Mouse (Mus musculus): ENCODE data around the gene Alyref. TPM values are rescaled to one million over a fixed set of nuclear protein-coding genes. Genes with fewer than 3 reads are reported as not detected.

Gene Alyref
- polyA plus RNA-seq, 1 experiment = not detected

- TF ChIP-seq POLR2A (IDR thresholded peaks at IDR 0.05; ENCODE audit: insufficient read depth, low read depth, low read length) (no peak), CTCF (IDR thresholded peaks at IDR 0.05; ENCODE audit: insufficient read depth, low read depth, low read length) (no peak)
- H3K4me1 ChIP-seq (ENCODE audit: control insufficient read depth, insufficient read depth, low read length) = peaks cover 22% of the 10 kb centered on the region
- H3K4me3 ChIP-seq (ENCODE audit: insufficient read depth, low read depth, low read length) = no peak overlapping the region
- 93% methylated on average over 25 of the region's 25 CpGs for WGBS
- no peak overlapping the region for H3K27ac ChIP-seq (ENCODE audit: insufficient read depth, low read depth, low read length)
These were observed 20.7 kb upstream of the Alyref start for GRCm38 (mm10) chr11:120618619-120619535.

- peak within 1 kb of the TSS; percentile 59 for H3K27ac ChIP-seq (ENCODE audit: insufficient read depth, low read depth, low read length)
- H3K4me3 ChIP-seq (ENCODE audit: insufficient read depth, low read depth, low read length) = peak within 1 kb of the TSS; percentile 81
- WGBS = under 1% methylated on average over 56 of the region's 56 CpGs
- peaks cover 19% of the 10 kb centered on the region for H3K4me1 ChIP-seq (ENCODE audit: control insufficient read depth, insufficient read depth, low read length)
- TF ChIP-seq POLR2A (IDR thresholded peaks at IDR 0.05; ENCODE audit: insufficient read depth, low read depth, low read length) (peak; percentile 87), CTCF (IDR thresholded peaks at IDR 0.05; ENCODE audit: insufficient read depth, low read depth, low read length) (no peak)
These were observed 19.5 kb upstream of the Alyref start, which contains the start of gene Pcyt2 for GRCm38 (mm10) chr11:120617519-120618112. Pcyt2 (minus strand) TSS chr11:120617936.

- 39% methylated on average over 4 of the region's 4 CpGs for WGBS
- Histone ChIP-seq H3K4me3 (ENCODE audit: insufficient read depth, low read depth, low read length) (peak overlapping the region; percentile 81), H3K4me1 (ENCODE audit: control insufficient read depth, insufficient read depth, low read length) (peaks cover 19% of the 10 kb centered on the region), H3K27ac (ENCODE audit: insufficient read depth, low read depth, low read length) (peak overlapping the region; percentile 59; the same call in 1 of the 2 replicates)
- TF ChIP-seq CTCF (IDR thresholded peaks at IDR 0.05; ENCODE audit: insufficient read depth, low read depth, low read length) (no peak), POLR2A (IDR thresholded peaks at IDR 0.05; ENCODE audit: insufficient read depth, low read depth, low read length) (no peak)
These were observed 18.6 kb upstream of the Alyref start for GRCm38 (mm10) chr11:120616617-120617294.

GRCm38 (mm10) chr11:120615606-120616203 lies 17.5 kb upstream of the Alyref start:
- Histone ChIP-seq H3K27ac (ENCODE audit: insufficient read depth, low read depth, low read length) (no peak overlapping the region), H3K4me3 (ENCODE audit: insufficient read depth, low read depth, low read length) (no peak overlapping the region), H3K4me1 (ENCODE audit: control insufficient read depth, insufficient read depth, low read length) (peaks cover 19% of the 10 kb centered on the region)
- 84% methylated on average over 11 of the region's 11 CpGs for WGBS
- no peak for TF ChIP-seq CTCF (IDR thresholded peaks at IDR 0.05; ENCODE audit: insufficient read depth, low read depth, low read length)
- no peak for TF ChIP-seq POLR2A (IDR thresholded peaks at IDR 0.05; ENCODE audit: insufficient read depth, low read depth, low read length)

GRCm38 (mm10) chr11:120615167-120615566 lies 17.0 kb upstream of the Alyref start:
- no peak for TF ChIP-seq CTCF (IDR thresholded peaks at IDR 0.05; ENCODE audit: insufficient read depth, low read depth, low read length)
- Histone ChIP-seq H3K27ac (ENCODE audit: insufficient read depth, low read depth, low read length) (no peak overlapping the region), H3K4me3 (ENCODE audit: insufficient read depth, low read depth, low read length) (no peak overlapping the region), H3K4me1 (ENCODE audit: control insufficient read depth, insufficient read depth, low read length) (peaks cover 19% of the 10 kb centered on the region)
- WGBS = 84% methylated on average over 6 of the region's 6 CpGs

- H3K27ac ChIP-seq (ENCODE audit: insufficient read depth, low read depth, low read length) = no peak overlapping the region
These were observed 15.8 kb upstream of the Alyref start for GRCm38 (mm10) chr11:120613976-120614375.

GRCm38 (mm10) chr11:120613481-120613972 lies 15.4 kb upstream of the Alyref start:
- no peak overlapping the region for H3K27ac ChIP-seq (ENCODE audit: insufficient read depth, low read depth, low read length)
- H3K4me1 ChIP-seq (ENCODE audit: control insufficient read depth, insufficient read depth, low read length) = peaks cover 30% of the 10 kb centered on the region
- TF ChIP-seq CTCF (IDR thresholded peaks at IDR 0.05; ENCODE audit: insufficient read depth, low read depth, low read length) (no peak), POLR2A (IDR thresholded peaks at IDR 0.05; ENCODE audit: insufficient read depth, low read depth, low read length) (no peak)
- H3K4me3 ChIP-seq (ENCODE audit: insufficient read depth, low read depth, low read length) = no peak overlapping the region
- 83% methylated on average over 10 of the region's 10 CpGs for WGBS

More at GRCm38 (mm10) chr11:120613976-120614375, 15.8 kb upstream of the Alyref start:
- TF ChIP-seq POLR2A (IDR thresholded peaks at IDR 0.05; ENCODE audit: insufficient read depth, low read depth, low read length) (no peak), CTCF (IDR thresholded peaks at IDR 0.05; ENCODE audit: insufficient read depth, low read depth, low read length) (no peak)
- Histone ChIP-seq H3K4me1 (ENCODE audit: control insufficient read depth, insufficient read depth, low read length) (peaks cover 26% of the 10 kb centered on the region), H3K4me3 (ENCODE audit: insufficient read depth, low read depth, low read length) (no peak overlapping the region)
- 79% methylated on average over 8 of the region's 8 CpGs for WGBS

GRCm38 (mm10) chr11:120612763-120613162 lies 14.6 kb upstream of the Alyref start:
- H3K4me1 ChIP-seq (ENCODE audit: control insufficient read depth, insufficient read depth, low read length) = peaks cover 33% of the 10 kb centered on the region
- no peak overlapping the region for H3K27ac ChIP-seq (ENCODE audit: insufficient read depth, low read depth, low read length)
- H3K4me3 ChIP-seq (ENCODE audit: insufficient read depth, low read depth, low read length) = no peak overlapping the region
- TF ChIP-seq POLR2A (IDR thresholded peaks at IDR 0.05; ENCODE audit: insufficient read depth, low read depth, low read length) (no peak), CTCF (IDR thresholded peaks at IDR 0.05; ENCODE audit: insufficient read depth, low read depth, low read length) (peak; percentile 45)
- 33% methylated on average over 6 of the region's 6 CpGs for whole genome bisulfite sequencing

Measured in olfactory bulb, adult 2 months (tissue).